Mouse (Mus musculus): ENCODE data around the gene Cxcl13. TPM values are rescaled to one million over a fixed set of nuclear protein-coding genes. Genes with fewer than 3 reads are reported as not detected.

Gene Cxcl13
- polyA plus RNA-seq, 1 experiment from 2014 or later, result 7.5 TPM

DNA sequence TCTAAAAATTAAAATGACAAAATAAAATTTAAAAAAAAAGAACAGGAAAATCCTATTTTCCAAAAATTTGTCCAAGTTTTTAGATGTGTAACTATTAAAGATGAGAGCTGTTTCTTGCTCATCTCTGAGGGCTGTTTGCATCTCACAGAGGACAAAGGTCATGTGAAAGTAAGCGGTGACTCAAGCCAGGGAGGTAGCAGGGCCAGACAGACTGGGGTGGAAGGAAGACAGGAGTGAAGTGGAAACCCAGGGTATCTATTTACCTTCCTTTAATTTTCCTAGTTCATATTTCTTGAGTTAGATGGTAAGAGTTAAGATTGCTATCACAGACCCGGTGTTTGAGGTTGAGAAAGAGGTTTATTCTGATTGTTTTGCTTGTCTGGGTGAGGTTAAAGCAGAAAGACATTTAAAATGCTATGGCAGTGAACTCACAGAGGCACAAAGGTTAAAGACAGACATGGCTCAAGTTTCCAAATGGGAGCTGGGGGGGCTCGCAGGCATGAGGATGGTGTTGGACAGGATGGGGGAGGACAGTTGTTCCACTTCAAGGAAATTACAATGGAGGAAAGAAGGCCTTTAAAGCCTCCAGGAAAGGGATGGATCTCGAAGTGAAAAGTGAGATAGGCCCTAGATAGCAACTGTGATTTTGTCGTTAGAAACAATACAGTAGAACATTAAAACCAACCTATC lies 27.2 kb downstream of the Cxcl13 start:
- DNase-seq (ENCODE audit: low spot score), result no peak

DNA sequence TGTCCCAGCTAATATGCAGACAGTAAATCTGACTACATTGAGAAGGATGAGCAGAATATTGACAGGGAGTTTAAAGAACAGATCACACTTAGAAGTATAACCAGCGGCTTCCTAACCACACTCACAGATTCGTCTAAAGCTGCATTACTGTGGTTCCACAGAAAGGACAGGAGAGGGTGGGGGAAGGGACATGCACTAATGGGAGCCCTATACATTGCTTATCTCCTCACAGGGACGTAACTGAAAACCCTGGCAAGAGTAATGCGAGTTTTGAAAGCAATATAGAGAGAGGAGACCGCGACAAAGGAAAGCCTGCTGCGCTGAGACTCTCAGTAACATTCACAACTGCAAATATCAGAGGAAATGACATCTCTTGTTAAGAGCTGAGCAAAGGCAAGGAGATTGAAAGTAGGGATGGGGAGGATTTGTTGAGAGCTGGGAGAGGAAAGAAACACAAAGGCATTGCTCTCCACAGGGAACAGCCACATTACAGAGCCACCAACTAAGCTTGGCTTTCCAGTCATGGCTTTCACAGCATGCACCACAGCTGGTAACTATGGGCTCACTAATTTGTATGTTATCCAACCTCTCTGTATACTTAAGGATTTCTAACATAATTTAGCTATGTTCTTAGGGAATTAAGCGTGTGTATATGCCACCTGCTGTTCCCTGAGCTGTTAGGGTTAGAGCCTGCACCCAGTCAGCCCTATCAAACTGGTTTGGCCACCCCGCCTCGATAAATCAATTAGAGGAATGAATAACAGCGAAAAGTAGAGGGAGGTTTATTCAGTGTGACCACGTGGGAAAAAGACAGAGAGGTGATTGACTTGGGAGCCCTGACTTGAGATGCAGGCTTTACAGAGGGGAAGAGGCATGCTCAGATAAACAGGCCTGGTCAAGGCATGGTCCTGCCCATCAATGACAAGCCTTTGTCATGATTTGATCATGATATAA lies 34.9 kb downstream of the Cxcl13 start:
- no peak for DNase-seq (ENCODE audit: low spot score)

DNA sequence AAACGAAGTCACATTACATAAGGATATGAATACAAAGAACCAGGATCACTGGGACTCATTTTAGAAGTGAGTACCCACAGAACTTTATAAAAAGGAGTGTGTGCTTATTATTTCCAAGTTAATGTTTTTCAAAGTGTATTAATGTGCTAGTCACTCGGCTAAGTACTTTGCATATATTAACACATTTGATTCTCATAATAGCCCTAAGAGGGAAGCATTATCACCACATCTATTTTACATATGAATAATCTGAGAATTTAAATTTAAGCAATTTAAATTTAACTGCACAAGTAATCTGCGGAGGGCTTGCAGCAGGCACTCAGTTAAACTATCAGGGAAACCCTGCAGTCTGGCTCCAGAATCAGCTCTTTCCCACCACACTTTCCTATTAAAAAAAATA lies 40.5 kb downstream of the Cxcl13 start:
- no peak for DNase-seq (ENCODE audit: low spot score)

DNA sequence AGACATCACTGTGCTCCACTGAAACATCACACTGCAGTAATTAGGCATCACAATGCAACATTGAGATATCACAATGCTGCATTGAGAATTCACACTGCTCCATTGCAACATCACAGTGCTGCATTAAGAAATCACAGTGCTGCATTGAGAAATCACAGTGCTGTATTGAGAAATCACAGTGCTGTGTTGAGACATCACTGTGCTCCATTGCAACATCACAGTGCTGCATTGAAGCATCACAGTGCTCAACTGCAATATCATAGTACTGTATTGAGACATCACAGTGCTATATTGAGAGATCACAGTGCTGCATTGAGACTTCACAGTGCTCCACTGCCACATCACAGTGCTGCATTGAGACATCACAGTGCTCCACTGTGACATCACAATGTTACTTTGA lies 46.6 kb downstream of the Cxcl13 start:
- no peak for DNase-seq (ENCODE audit: low spot score)

DNA sequence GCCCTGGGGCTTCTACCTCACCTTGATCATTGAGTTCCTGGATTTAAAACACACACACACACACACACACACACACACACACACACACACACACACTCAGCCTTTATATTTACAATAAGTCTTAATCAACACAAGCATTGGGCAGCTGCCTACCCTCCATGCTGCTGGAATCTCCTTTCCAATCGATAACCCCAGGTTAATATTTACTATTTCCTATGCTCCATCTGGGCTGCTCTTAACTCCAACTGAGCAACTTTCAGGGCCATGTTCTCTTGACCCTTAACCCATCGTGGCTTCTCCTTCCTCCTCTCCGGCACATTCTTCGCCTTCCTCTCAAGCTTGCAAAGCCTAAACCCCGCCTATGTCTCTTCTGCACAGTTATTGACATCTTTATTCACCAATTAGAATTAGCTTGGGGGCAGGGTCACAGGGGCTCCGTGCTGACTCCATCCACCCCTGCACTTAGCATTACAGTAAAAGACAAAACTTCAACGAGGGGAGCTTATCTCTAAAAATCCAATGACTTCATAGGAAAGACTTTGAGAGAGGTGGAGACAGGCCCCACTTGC lies 51.6 kb downstream of the Cxcl13 start:
- no peak for DNase-seq (ENCODE audit: low spot score)

DNA sequence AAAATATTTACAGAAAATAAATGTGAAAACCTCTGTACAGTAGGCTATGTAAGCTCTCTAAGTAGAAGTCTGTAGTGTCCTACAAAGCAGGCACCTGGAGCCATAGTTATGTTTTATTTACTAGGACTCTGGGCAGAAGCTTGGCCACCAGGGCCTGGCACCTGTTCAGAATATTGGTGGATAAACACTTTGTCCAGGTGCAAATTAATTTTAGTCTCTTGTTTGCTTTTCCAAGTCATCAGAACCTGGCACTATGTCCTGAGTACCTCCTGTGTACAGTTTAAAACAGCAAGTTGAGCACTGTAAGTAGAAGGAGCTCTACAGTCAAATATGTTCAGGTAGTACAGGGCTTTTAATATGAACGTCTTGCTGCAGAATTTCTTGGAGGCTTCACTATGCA lies 52.3 kb downstream of the Cxcl13 start:
- no peak for DNase-seq (ENCODE audit: low spot score)

Other genes with a start within 250 kb of the Cxcl13 start
- not detected in 2 replicates for gene Gm7978, start 220.8 kb upstream of the Cxcl13 start, polyA plus RNA-seq (2015; fragmentation: Nextera tagmentation; extraction: Ambion mirVana)
- gene Gm7982, start 214.9 kb upstream of the Cxcl13 start, polyA plus RNA-seq (2015; fragmentation: Nextera tagmentation; extraction: Ambion mirVana), result not detected in 2 replicates
- gene E330014E10Rik, start 181.0 kb upstream of the Cxcl13 start, polyA plus RNA-seq (2015; fragmentation: Nextera tagmentation; extraction: Ambion mirVana), result not detected in 2 replicates
- gene Cnot6l, start 207.2 kb downstream of the Cxcl13 start, polyA plus RNA-seq (2015; fragmentation: Nextera tagmentation; extraction: Ambion mirVana), result 72.0 and 89.7 TPM in 2 replicates